Mouse (Mus musculus) heart, postnatal 14 days (tissue): ENCODE results near the gene Rab3gap2. TPM values are rescaled to one million over a fixed set of nuclear protein-coding genes. Genes with fewer than 3 reads are reported as not detected.

Source experiments
- DNase-seq, 2 experiments: peaks; one replicate each; pipeline ENCODE4 v3.0.0; 2021 to 2022
- intact Hi-C: fragments of 180-260 bp; cut with DNase I; formaldehyde crosslinking; loops from one replicate; pipeline ENCODE4 v1.15.1; 2025
- total RNA-seq, 2 experiments: library from RNA; stranded (reverse); gene quantifications; 2 replicates each; pipeline ENCODE4 v1.2.3; 2021

The Rab3gap2 gene
- total RNA-seq, 2 experiments from 2014 or later = 21.4 to 22.0 TPM

- no peak for DNase-seq
- intact Hi-C loops = no loop called here
Measured at GRCm38 (mm10) chr1:185275976-185276375, 72.1 kb downstream of the Rab3gap2 start.

GRCm38 (mm10) chr1:185277022-185277421 is 73.1 kb downstream of the Rab3gap2 start:
- intact Hi-C loops = no loop called here
- DNase-seq = peak in 1 of 2 experiments; percentile 23

GRCm38 (mm10) chr1:185279288-185279687 is 75.4 kb downstream of the Rab3gap2 start:
- intact Hi-C loops = no loop called here

GRCm38 (mm10) chr1:185280616-185281015 is 76.7 kb downstream of the Rab3gap2 start:
- intact Hi-C loops = no loop called here
- DNase-seq = no peak

More at GRCm38 (mm10) chr1:185279288-185279687, 75.4 kb downstream of the Rab3gap2 start:
- no peak for DNase-seq

- DNase-seq = no peak
- intact Hi-C loops = no loop called here
Measured at GRCm38 (mm10) chr1:185282846-185283245, 78.9 kb downstream of the Rab3gap2 start.

GRCm38 (mm10) chr1:185283247-185283646 is 79.3 kb downstream of the Rab3gap2 start:
- intact Hi-C loops = no loop called here

GRCm38 (mm10) chr1:185284740-185285139 is 80.8 kb downstream of the Rab3gap2 start:
- peak; percentile 72 to 81 for DNase-seq
- intact Hi-C loops = no loop called here

More at GRCm38 (mm10) chr1:185283247-185283646, 79.3 kb downstream of the Rab3gap2 start:
- DNase-seq = no peak

- intact Hi-C loops = no loop called here
- DNase-seq = peak; percentile 71 to 73
Measured at GRCm38 (mm10) chr1:185285171-185285570, 81.3 kb downstream of the Rab3gap2 start.

- intact Hi-C loops = no loop called here
- DNase-seq = no peak
Measured at GRCm38 (mm10) chr1:185287066-185287465, 83.1 kb downstream of the Rab3gap2 start.

- intact Hi-C loops = no loop called here
- DNase-seq = peak; percentile 30 to 45
Measured at GRCm38 (mm10) chr1:185289231-185289630, 85.3 kb downstream of the Rab3gap2 start.

GRCm38 (mm10) chr1:185291336-185291735 is 87.4 kb downstream of the Rab3gap2 start:
- no peak for DNase-seq
- intact Hi-C loops = no loop called here

- DNase-seq = no peak
- intact Hi-C loops = no loop called here
Measured at GRCm38 (mm10) chr1:185292646-185293360, 88.9 kb downstream of the Rab3gap2 start.

- DNase-seq = no peak
- intact Hi-C loops = no loop called here
Measured at GRCm38 (mm10) chr1:185296850-185297249, 92.9 kb downstream of the Rab3gap2 start.

- DNase-seq = no peak
- intact Hi-C loops = no loop called here
Measured at GRCm38 (mm10) chr1:185298496-185298895, 94.6 kb downstream of the Rab3gap2 start.

- DNase-seq = no peak
- intact Hi-C loops = no loop called here
Measured at GRCm38 (mm10) chr1:185302816-185303215, 98.9 kb downstream of the Rab3gap2 start.

- no peak for DNase-seq
- intact Hi-C loops = no loop called here
Measured at GRCm38 (mm10) chr1:185306836-185307235, 102.9 kb downstream of the Rab3gap2 start.

- no peak for DNase-seq
- intact Hi-C loops = no loop called here
Measured at GRCm38 (mm10) chr1:185307645-185308044, 103.7 kb downstream of the Rab3gap2 start.

- intact Hi-C loops = no loop called here
Measured at GRCm38 (mm10) chr1:185308334-185308733, 104.4 kb downstream of the Rab3gap2 start.

GRCm38 (mm10) chr1:185308908-185309307 is 105.0 kb downstream of the Rab3gap2 start:
- DNase-seq = peak; percentile 48 to 58

More at GRCm38 (mm10) chr1:185308334-185308733, 104.4 kb downstream of the Rab3gap2 start:
- no peak for DNase-seq

GRCm38 (mm10) chr1:185311949-185312348 is 108.0 kb downstream of the Rab3gap2 start:
- no peak for DNase-seq

More at GRCm38 (mm10) chr1:185308908-185309307, 105.0 kb downstream of the Rab3gap2 start:
- intact Hi-C loops = no loop called here

GRCm38 (mm10) chr1:185314546-185314945 is 110.6 kb downstream of the Rab3gap2 start:
- DNase-seq = no peak
- intact Hi-C loops = no loop called here

More at GRCm38 (mm10) chr1:185311949-185312348, 108.0 kb downstream of the Rab3gap2 start:
- intact Hi-C loops = no loop called here
